16 mouse cellular contexts compared by ENCODE assay signal in the genomic region with DNA sequence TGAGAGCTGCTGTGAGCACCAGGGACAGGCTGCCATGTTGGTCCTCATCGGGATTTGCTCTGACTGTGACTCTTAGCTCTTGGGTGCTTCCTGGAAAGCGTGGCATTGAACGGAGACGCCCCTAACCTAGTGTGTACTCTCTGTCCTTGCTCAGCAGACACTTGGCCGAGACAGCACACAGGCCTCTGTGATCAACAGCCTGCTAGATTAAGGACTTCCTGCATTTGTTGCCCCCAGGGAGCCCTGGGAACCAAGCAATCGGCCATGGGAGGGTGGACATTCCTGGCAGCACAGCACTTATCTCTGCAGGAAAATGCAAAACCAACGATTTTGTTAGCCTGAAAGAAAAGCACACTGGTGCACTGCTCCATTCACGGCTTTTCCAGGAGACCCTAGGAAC. TPM values are rescaled to one million over a fixed set of nuclear protein-coding genes. Genes with fewer than 3 reads are reported as not detected.
A peak's percentile ranks its signal among the peaks of the same experiment; 100 is the strongest.
DNase-seq lines count a peak whose midpoint lies in the region; ATAC-seq lines count a peak whose summit lies in the region.
"Had no signal": no experiment of that assay in that cellular context is flagged by ENCODE, and none has a peak within 500 bp of the region (broad histone marks: within the 10 kb centered on the region; RNA-seq: fewer than 3 reads in every experiment).

No protein-coding gene starts in this region.

- no peak for ATAC-seq in kidney, embryonic 15.5 days (replicated peaks; ENCODE audit: low FRiP score)
- ATAC-seq in neural tube, embryonic 15.5 days (ENCODE audit: low FRiP score) = no peak
- ATAC-seq in heart, embryonic 15.5 days (replicated peaks; ENCODE audit: insufficient number of reproducible peaks, insufficient read depth, low FRiP score, low read depth) = peak; percentile 78
- ATAC-seq: intestine, postnatal 0 days; midbrain, embryonic 16.5 days had no signal

- WGBS in kidney, embryonic 15.5 days = 42% methylated on average over 8 of the region's 8 CpGs
- 62% methylated on average over 8 of the region's 8 CpGs for WGBS in neural tube, embryonic 15.5 days
- WGBS in heart, embryonic 15.5 days = 21% methylated on average over 8 of the region's 8 CpGs

- no peaks in the 10 kb centered on the region for H3K36me3 ChIP-seq in kidney, embryonic 15.5 days
- H3K36me3 ChIP-seq in neural tube, embryonic 15.5 days = no peaks in the 10 kb centered on the region
- no peaks in the 10 kb centered on the region for H3K36me3 ChIP-seq in heart, embryonic 15.5 days
- H3K36me3 ChIP-seq: neural tube, embryonic 12.5 days had no signal

- no peak overlapping the region for H3K4me2 ChIP-seq in kidney, embryonic 15.5 days
- no peak overlapping the region for H3K4me2 ChIP-seq in neural tube, embryonic 15.5 days
- peak overlapping the region; percentile 29; the same call in 1 of the 2 replicates for H3K4me2 ChIP-seq in heart, embryonic 15.5 days
- H3K4me2 ChIP-seq: hindbrain, embryonic 14.5 days; neural tube, embryonic 12.5 days had no signal

- no peak overlapping the region for H3K27ac ChIP-seq in kidney, embryonic 15.5 days
- H3K27ac ChIP-seq in neural tube, embryonic 15.5 days (replicated peaks) = 0 out of 2 replicates have a peak overlapping the region, but pooled peaks have one; percentile 33
- H3K27ac ChIP-seq in heart, embryonic 15.5 days = peak overlapping the region; percentile 42
- H3K27ac ChIP-seq: hindbrain, embryonic 14.5 days; left cerebral cortex, adult 2 months; neural tube, embryonic 12.5 days had no signal

- peaks cover 10% of the 10 kb centered on the region for H3K4me1 ChIP-seq in kidney, embryonic 15.5 days
- H3K4me1 ChIP-seq in neural tube, embryonic 15.5 days = peaks cover 21% of the 10 kb centered on the region
- H3K4me1 ChIP-seq in heart, embryonic 15.5 days (replicated peaks) = peaks cover 14% of the 10 kb centered on the region

- H3K27me3 ChIP-seq in kidney, embryonic 15.5 days = no peaks in the 10 kb centered on the region
- no peaks in the 10 kb centered on the region for H3K27me3 ChIP-seq in neural tube, embryonic 15.5 days (replicated peaks)
- H3K27me3 ChIP-seq in heart, embryonic 15.5 days = peaks cover 3% of the 10 kb centered on the region; the same call in 1 of the 2 replicates
- H3K27me3 ChIP-seq: neural tube, embryonic 12.5 days had no signal

- DNase-seq in kidney, postnatal 10 days = peak; percentile 31
- DNase-seq in neural tube, embryonic 10.5 days (ENCODE audit: extremely low spot score, low spot score) = no peak
- no peak for DNase-seq in right cerebral cortex, postnatal 4 days
- no peak for DNase-seq in adrenal gland, postnatal 25 days
- DNase-seq: gastrocnemius, postnatal 36 days; spleen, adult 18-20 months had no signal

- H3K4me3 ChIP-seq in kidney, embryonic 15.5 days (replicated peaks) = no peak overlapping the region
- no peak overlapping the region for H3K4me3 ChIP-seq in neural tube, embryonic 15.5 days (replicated peaks)
- no peak overlapping the region for H3K4me3 ChIP-seq in heart, embryonic 15.5 days
- H3K4me3 ChIP-seq: left cerebral cortex, adult 2 months; neural tube, embryonic 12.5 days had no signal

- no peaks in the 10 kb centered on the region for H3K9me3 ChIP-seq in kidney, embryonic 15.5 days (replicated peaks)
- no peaks in the 10 kb centered on the region for H3K9me3 ChIP-seq in neural tube, embryonic 15.5 days (replicated peaks)
- H3K9me3 ChIP-seq in heart, embryonic 15.5 days (replicated peaks) = no peaks in the 10 kb centered on the region
- H3K9me3 ChIP-seq: neural tube, embryonic 12.5 days had no signal

- no peak overlapping the region for H3K9ac ChIP-seq in kidney, embryonic 15.5 days
- no peak overlapping the region for H3K9ac ChIP-seq in neural tube, embryonic 15.5 days (replicated peaks)
- no peak overlapping the region for H3K9ac ChIP-seq in heart, embryonic 15.5 days
- H3K9ac ChIP-seq: hindbrain, embryonic 14.5 days; neural tube, embryonic 12.5 days had no signal

RNA-seq across cellular contexts. Expression of gene Pgbd5, which starts 18.0 kb away (rescaled TPM):
- 0.75 and 0.93 TPM in 2 replicates for polyA plus RNA-seq in kidney, embryonic 15.5 days (2015; fragmentation: Nextera tagmentation; extraction: Ambion mirVana)
- polyA plus RNA-seq in neural tube, embryonic 15.5 days (2015; fragmentation: Nextera tagmentation; extraction: Ambion mirVana) = 12.0 and 17.0 TPM in 2 replicates
- 1.9 and 2.3 TPM in 2 replicates for polyA plus RNA-seq in heart, embryonic 15.5 days (2015; fragmentation: Nextera tagmentation; extraction: Ambion mirVana)
- total RNA-seq in adrenal gland, postnatal 25 days (2021) = 4.7 and 7.6 TPM in 2 replicates
- total RNA-seq: megakaryocyte progenitor cell, adult 5-6 weeks; MEL had no signal
